Mouse (Mus musculus) olfactory bulb, adult 2 months (tissue): ENCODE data around the gene C130050O18Rik. TPM values are rescaled to one million over a fixed set of nuclear protein-coding genes. Genes with fewer than 3 reads are reported as not detected.
"Not testable (repeated sequence)": the region's sequence is repeated elsewhere in the genome, so short reads cannot be mapped to it uniquely, and the experiment has no call there.

Source experiments
- H3K27ac ChIP-seq: fragments of 200-500 bp; 2 replicates; pipeline ENCODE4 v1.5.1; 2012; ENCODE audit warnings: low read depth, low read length; ENCODE audit not compliant: insufficient read depth
- H3K4me1 ChIP-seq: fragments of 200-500 bp; 2 replicates; pipeline ENCODE4 v1.6.1; 2012; ENCODE audit warnings: low read length; ENCODE audit not compliant: control insufficient read depth, insufficient read depth
- H3K4me3 ChIP-seq: fragments of 200-500 bp; 2 replicates; pipeline ENCODE4 v1.5.1; 2012; ENCODE audit warnings: mild to moderate bottlenecking, low read depth, low read length, moderate library complexity; ENCODE audit not compliant: insufficient read depth
- CTCF ChIP-seq: fragments of 200-500 bp; IDR thresholded peaks from 2 replicates; pipeline ENCODE4 v1.5.1; 2012; ENCODE audit warnings: low read depth, mild to moderate bottlenecking, low read length, moderate library complexity; ENCODE audit not compliant: insufficient read depth
- POLR2A ChIP-seq: fragments of 200-500 bp; IDR thresholded peaks from 2 replicates; pipeline ENCODE4 v1.6.1; 2012; ENCODE audit warnings: mild to moderate bottlenecking, low read depth, low read length, moderate library complexity; ENCODE audit not compliant: insufficient read depth
- WGBS: fragments of 180-500 bp; shearing (Covaris S2); methylation state at CpG from one replicate; pipeline ENCODE4 v1.1.7; 2018; 5-methylcytosine and 5-hydroxymethylcytosine counted together
- polyA plus RNA-seq: library from polyadenylated mRNA; stranded (reverse); fragments of >200 nt; gene quantifications from 2 replicates; pipeline ENCODE4 v1.2.4, GENCODE M21; 2012; ENCODE audit warnings: low replicate concordance; ENCODE audit not compliant: missing spikeins, insufficient read depth, insufficient read length

The C130050O18Rik gene
- polyA plus RNA-seq, 1 experiment = not detected

GRCm38 (mm10) chr5:139383234-139383633, 21.8 kb upstream of the C130050O18Rik start:
- 73% methylated on average over 9 of the region's 9 CpGs for WGBS
- Histone ChIP-seq H3K4me3 (no peak overlapping the region), H3K4me1 (peaks cover 50% of the 10 kb centered on the region), H3K27ac (peak overlapping the region; percentile 22)
- no peak for TF ChIP-seq CTCF
- TF ChIP-seq POLR2A = no peak

GRCm38 (mm10) chr5:139384531-139384930, 20.5 kb upstream of the C130050O18Rik start:
- Histone ChIP-seq H3K4me3 (no peak overlapping the region), H3K27ac (no peak overlapping the region), H3K4me1 (peaks cover 54% of the 10 kb centered on the region)
- WGBS = 75% methylated on average over 10 of the region's 10 CpGs
- TF ChIP-seq CTCF (no peak), POLR2A (no peak)

- H3K4me1 ChIP-seq = peaks cover 52% of the 10 kb centered on the region
- no peak for TF ChIP-seq CTCF
- no peak for TF ChIP-seq POLR2A
- no peak overlapping the region for H3K4me3 ChIP-seq
- 92% methylated on average over 5 of the region's 5 CpGs for WGBS
- no peak overlapping the region for H3K27ac ChIP-seq
These were observed 19.0 kb upstream of the C130050O18Rik start for GRCm38 (mm10) chr5:139386047-139386446.

- H3K4me1 ChIP-seq = peaks cover 50% of the 10 kb centered on the region
- TF ChIP-seq CTCF = no peak
- TF ChIP-seq POLR2A = no peak
- no peak overlapping the region for H3K4me3 ChIP-seq
- 80% methylated on average over 10 of the region's 10 CpGs for WGBS
- H3K27ac ChIP-seq = 0 out of 2 replicates have a peak overlapping the region, but pooled peaks have one; percentile 2
These were observed 17.5 kb upstream of the C130050O18Rik start for GRCm38 (mm10) chr5:139387329-139388194.

- H3K4me3 ChIP-seq = no peak overlapping the region
- 0 out of 2 replicates have a peak overlapping the region, but pooled peaks have one; percentile 2 for H3K27ac ChIP-seq
- 68% methylated on average over 4 of the region's 4 CpGs for WGBS
- peaks cover 44% of the 10 kb centered on the region for H3K4me1 ChIP-seq
- TF ChIP-seq CTCF = no peak
- TF ChIP-seq POLR2A = no peak
These were observed 16.9 kb upstream of the C130050O18Rik start for GRCm38 (mm10) chr5:139388195-139388570.

GRCm38 (mm10) chr5:139388694-139389675, 16.1 kb upstream of the C130050O18Rik start:
- 59% methylated on average over 17 of the region's 17 CpGs for WGBS
- H3K4me1 ChIP-seq = peaks cover 38% of the 10 kb centered on the region
- TF ChIP-seq CTCF (no peak), POLR2A (no peak)
- no peak overlapping the region for H3K4me3 ChIP-seq
- H3K27ac ChIP-seq = peak overlapping the region; percentile 65

GRCm38 (mm10) chr5:139389676-139390061, 15.4 kb upstream of the C130050O18Rik start:
- TF ChIP-seq CTCF = no peak
- no peak for TF ChIP-seq POLR2A
- peak overlapping the region; percentile 41 for H3K27ac ChIP-seq
- peaks cover 38% of the 10 kb centered on the region for H3K4me1 ChIP-seq
- WGBS = 16% methylated on average over 6 of the region's 6 CpGs
- no peak overlapping the region for H3K4me3 ChIP-seq

GRCm38 (mm10) chr5:139390324-139391119, 14.6 kb upstream of the C130050O18Rik start:
- WGBS = 95% methylated on average over 5 of the region's 5 CpGs
- Histone ChIP-seq H3K27ac (peak overlapping the region; percentile 41; the same call in 1 of the 2 replicates), H3K4me1 (peaks cover 38% of the 10 kb centered on the region)
- H3K4me3 ChIP-seq = not testable (repeated sequence)
